Mouse (Mus musculus): ENCODE measurements around the gene Fam222a.

Fam222a gene

DNA sequence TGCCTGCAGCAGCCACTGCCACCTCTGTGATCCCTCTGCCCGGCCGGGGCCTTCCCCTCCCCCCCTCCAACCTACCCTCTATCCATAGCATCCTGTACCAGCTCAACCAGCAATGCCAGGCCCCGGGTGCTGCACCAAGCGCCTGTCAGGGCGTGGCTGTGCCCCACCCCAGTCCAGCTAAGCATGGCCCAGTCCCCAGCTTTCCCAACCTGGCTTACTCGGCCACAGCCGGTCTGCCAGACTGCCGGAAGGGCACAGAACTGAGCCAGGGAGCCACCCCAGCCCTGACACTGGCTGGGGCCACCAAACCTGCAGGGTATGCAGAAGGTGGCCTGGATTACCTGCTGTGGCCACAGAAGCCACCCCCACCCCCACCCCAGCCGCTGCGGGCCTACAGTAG is 43.4 kb downstream of the Fam222a start:
- no peak for DNase-seq (ENCODE audit: low read depth)

DNA sequence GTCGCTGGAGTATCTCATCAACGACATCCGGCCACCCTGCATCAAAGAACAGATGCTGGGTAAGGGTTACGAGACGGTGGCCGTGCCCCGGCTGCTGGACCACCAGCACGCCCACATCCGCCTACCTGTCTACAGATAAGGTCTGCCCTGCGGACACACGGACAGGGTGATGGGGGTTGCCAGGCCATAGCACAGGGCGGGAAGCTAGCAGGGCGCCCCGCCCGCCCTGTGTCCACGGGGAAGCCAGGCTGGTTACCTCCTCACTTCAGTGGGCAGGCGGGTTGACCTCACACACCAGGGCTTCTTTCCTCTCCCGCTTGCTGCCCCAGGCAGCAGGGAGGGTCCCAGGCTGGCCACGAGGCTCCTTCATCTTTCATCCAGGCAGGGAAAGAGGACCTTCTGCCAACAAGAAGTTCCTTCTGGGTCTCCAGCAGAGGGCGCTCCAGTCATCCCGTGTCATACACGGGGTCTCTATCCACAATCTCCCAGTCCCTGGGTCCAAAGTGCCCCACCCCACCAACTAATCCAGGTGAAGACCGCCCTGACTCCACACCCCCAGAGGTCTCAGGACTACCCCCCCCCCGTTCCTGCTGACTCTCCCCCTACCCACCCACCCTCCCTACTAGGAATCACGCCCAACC is 44.3 kb downstream of the Fam222a start:
- peak; percentile 45 for DNase-seq (ENCODE audit: low read depth)

DNA sequence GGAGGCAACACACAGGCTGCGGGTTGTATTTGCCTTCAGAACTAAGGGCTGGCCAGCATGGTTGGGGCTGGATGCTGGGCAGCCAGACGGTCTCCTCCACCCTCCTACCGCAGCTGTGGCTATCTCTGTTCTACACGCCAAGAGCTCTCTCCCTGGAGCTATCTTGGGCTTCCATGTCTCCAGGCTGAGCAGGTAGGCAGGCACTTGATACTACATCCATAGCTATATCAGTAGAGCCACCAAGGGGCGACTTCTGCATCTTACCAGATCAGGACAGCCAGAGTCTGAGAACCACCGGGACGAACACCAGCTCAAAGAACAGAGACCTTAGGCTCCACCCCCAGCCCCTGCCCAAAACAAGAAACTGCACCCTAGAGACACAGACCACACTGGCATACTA is 47.0 kb downstream of the Fam222a start:
- DNase-seq (ENCODE audit: low read depth) = no peak

DNA sequence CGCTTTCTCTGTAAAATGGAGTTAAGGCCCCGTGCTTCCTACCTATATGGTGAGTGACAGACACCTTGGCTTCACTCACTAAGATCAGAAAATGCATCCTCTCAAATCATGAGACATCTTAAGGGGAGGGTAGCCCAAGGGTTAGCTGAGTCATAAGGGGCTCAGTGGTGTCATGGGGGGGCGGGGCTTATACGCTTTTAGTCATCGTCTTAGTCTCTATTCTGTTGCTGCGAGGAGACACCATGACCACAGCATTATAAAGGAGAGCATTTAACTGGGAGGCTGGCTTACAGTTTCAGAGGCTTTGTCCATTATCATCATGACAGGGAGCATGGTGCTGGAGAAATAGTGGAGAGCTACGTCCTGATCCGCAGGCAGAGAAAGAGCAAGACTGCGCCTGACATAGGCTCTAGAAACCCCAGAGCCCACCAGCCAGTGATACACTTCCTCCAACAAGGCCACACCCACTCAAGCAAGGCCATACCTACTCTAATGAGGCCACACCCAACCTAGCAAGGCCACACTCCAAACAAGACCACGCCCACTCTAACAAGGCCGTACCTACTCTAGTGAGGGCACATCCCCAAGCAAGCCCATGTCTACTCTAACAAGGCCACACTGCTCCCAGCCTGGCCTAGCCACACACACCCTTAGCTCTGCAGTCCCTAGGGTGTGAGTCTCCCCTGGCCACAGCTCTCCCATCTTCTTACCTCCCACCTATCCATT is 48.7 kb downstream of the Fam222a start:
- peak; percentile 76 for DNase-seq (ENCODE audit: low read depth)

DNA sequence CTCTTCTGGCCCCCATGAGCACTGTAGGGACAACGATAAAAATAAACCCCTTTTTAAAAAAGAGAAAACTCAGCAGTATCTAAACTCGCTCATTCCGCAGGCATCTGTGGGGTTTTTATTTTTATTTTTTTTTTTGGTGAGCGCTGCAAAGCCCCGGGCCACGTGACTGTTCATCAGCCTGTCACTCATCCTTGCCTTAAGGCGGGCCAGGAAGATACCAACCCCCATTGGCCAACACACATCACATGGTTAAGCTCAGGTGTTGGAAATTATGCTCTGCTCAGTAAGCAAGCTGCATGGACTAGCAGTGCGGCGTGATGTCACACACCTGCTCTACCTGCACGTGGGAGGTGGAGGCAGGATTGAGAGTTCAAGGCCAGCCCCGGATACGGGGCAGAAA is 50.0 kb downstream of the Fam222a start:
- peak; percentile 35 for DNase-seq (ENCODE audit: low read depth)

DNA sequence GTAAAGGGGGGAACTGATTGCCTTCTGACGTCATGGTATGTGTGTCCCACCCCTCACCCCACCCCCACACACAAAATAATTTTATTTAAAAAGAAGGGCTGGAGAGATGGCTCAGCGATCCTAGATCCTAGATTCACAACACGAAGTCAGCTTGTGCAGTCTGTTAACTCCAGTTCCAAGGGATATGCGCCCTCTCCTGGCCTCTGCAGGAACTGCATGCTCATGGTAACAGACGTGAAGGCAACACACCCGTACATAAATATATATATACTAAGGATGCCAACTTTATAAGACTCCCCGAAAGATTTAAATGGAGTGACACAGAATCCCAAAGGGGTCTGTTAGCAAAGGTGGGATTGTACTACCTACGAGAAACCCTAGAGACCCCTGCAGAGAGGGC is 51.0 kb downstream of the Fam222a start:
- peak; percentile 82 for DNase-seq (ENCODE audit: low read depth)

DNA sequence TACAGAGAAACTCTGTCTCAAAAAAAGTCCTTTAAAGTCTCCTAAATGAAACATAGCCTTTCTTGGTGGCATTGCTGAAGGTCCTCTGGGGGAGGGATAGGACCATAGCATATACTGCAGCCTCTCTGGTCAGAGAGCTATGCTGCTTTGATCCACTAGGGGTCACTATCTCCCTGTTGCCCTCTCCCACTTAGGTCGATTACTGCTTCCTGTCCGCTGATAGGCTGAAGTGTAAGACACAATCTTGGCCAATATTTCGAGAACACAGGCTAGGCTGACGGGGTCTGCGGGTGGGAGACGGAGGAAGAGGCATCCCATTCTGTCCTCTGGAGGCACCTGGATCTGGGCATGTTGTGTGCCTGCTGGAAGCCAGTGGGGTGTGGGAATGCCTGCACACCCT is 52.5 kb downstream of the Fam222a start:
- peak; percentile 81 for DNase-seq (ENCODE audit: low read depth)

DNA sequence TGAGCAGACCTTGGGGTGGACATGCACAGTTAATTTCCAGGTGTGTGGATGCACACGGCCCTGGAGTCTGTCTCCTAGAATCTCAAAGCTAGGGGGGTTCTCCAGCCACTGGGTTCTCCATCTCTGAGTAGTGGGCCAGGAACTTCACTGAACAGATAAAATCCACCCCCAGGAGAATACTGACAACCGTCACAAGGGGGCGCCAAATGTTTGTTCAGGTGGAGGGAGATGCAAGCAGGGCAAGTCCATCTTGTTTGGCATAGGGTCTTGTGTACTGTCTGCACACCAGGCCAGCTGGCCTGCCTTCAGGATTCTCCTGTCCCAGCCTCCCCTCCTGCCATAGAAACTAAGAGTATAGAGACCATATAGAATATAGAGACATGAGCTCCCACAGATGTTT is 57.8 kb downstream of the Fam222a start:
- DNase-seq (ENCODE audit: low read depth) = peak; percentile 71

DNA sequence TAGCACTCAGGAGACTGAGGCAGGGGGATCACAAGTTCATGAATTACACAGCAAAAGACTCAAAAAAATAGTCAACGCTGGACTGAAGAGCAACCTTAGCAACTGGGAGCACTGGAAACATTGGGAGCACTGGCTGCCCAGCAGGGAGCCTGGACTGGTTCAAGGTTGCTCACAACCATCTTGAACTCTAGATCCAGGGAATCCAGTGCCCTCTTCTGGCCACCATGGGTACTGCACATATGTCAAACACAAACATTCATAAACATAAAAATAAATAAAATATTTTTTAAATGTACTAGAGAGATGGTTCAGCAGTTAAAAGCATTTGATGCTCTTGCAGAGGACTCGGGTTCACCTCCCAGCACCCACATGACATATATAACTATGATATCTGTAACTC is 63.5 kb downstream of the Fam222a start:
- DNase-seq (ENCODE audit: low read depth) = peak; percentile 59

DNA sequence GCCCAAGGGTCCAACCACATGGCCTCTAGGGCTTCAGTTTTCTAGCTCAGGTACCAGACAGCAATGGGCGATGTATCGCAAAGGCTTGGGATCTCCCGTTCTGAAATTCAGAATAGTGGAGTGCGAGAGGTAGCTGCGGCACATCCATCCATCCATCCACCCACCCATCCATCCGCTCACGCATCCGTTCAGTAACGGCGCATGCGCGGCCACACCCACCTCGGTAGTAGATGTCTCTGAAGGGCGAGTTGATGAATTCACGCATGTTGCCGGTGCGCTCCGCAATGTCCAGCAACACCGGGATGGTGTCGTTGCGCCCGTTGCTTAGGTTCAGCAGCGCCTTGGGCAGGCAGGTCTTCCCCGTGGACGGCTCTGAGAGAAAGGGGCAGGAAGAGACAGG is 68.3 kb downstream of the Fam222a start:
- DNase-seq (ENCODE audit: low read depth) = no peak

DNA sequence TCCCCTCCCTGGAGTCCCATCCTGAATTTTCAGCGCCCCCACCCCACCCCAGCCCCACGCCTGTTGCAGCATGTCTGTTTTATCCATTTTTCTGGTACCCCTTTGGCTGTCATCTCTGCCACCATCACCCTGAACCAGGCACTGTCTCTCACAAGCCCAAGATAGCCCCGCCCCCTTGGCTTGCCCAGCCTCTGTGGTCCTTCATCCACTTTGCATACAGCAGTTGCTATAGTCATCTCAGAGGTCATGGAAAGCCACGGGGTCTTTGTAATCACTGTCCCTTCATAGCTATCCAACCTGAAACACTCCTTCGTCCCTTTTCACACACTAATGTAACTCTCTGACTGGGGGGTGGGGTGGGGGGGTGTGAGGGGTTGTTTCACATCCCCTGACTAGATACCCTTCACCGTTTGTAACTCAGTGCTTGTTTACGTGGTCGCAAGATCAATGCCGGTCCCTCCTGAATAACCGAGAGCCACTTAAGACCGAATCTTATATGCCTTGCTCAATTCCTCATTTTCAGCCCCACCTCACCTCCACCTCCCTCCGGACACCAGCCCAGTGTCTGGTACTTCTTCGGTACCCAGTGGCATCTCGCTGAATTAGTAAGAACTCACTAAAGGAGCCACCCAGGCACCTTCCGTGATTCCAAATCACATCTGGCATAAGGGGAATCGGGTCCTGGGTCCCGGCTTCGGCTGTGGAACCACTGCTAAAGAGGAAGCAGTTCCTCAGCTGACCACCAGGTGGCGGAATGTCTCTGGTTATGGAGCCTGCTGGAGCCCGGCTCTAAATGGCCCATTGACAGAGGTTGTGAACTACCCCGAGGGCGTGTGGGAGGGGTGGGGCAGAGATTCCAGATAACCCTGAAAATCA is 71.2 kb downstream of the Fam222a start:
- DNase-seq (ENCODE audit: low read depth) = peak; percentile 85

DNA sequence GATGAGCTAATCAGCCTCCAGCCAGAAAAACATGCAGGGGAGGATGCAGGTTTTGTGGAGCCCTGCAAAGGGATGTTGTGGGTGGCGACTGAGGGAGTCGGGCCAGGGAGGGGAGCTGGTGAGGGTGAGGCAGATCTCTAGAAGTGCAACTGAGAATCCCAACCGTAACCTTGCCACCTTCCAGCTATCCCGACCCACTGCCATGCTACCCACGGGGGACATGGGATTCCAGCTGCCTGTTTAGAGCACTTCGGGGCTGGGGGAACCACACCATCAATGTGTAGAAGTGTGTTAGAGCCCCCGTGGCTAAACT is 71.8 kb downstream of the Fam222a start:
- DNase-seq (ENCODE audit: low read depth) = no peak

DNA sequence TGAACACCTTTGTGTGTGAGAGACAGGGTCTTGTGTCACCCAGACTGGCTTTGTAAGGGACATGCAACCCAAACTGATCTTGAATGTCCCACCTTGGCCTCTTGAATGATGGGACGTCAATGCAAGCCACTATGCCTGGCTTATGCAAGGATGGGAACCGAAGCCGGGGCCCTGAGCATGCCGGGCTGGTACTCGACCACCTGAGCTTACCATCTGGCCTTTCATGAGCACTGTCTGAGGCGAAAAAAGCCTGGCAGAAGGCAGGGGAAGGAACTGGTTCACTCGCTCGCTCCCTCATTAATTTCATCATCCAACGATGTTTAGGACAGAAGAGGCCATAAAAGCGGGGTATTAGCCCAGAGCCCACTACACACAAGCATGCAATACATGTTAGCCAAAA is 73.0 kb downstream of the Fam222a start:
- DNase-seq (ENCODE audit: low read depth) = no peak

DNA sequence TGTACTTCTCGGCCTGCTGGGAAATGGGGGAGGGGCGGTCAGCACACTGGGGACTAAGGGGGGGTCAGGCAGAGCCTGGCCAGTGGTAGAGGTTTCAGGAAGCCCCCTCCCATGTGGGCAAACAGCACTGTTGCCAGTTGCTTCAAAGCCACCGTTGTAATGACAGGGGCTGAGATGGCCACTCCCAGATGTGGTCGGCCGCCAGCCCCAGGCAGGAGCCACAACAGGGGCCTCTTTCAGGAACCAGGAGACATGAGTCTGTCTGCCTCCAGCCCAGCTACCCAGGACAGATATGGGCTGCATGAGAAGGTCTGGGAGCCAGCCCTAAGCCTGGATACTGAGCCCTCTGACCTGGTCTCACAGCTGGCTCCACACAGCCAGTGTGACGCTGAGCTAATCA is 77.1 kb downstream of the Fam222a start:
- DNase-seq (ENCODE audit: low read depth) = peak; percentile 37

DNA sequence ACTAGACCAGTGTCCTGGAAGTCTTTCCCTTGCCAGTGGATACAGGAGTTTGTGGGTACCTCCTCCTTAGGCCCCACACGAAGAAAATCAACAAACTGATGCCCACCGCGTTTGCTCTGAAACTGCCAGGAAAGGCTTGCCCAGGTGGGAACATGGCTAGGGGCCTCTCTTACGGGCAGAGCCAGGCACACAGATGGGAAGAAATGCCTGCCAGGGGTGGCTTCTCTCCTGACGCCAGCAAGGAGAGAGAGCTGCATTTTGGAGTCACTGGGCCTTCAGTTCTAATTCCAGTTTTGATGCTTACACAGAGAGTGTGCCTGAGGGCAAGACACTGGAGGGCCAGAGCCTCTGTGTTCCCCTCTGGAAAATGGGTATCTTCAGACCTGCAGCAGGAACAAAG is 78.1 kb downstream of the Fam222a start:
- DNase-seq (ENCODE audit: low read depth) = no peak

DNA sequence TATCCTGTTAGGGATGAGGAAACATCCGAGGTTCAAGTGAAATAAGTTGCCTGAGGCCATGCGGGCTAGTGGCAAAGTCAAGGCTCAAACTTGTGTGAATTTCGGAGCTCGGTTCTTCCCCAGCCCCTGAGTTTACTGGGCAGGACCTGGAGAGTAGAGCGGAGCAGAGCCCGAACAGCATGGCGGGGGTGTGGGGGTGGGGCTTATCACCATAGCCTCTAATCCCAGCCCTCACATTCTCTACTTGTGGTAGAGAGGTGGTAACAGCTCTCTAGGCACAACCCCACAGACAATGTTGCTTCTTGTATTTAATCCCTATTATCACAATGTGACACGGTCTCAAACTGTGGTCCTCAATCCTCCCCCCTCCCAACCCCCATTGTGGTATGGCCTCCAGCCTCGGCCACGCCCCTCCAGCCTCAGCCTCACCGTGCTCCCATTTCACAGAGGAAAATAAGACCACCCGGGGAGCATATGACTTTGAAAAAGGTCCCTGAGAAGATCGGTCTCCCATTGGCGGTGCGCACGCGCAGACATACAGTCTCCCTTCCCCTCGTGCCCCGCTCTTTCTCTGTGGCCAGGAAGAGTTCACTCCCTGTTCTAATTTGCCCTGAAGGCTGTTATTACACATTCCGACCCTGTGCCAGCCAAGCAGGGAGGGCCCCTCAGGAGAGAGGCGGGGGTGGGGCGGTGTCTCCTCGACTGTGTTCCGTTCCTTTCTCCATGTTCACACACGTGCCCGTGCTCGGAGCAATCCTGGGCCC is 79.6 kb downstream of the Fam222a start:
- no peak for DNase-seq (ENCODE audit: low read depth)

DNA sequence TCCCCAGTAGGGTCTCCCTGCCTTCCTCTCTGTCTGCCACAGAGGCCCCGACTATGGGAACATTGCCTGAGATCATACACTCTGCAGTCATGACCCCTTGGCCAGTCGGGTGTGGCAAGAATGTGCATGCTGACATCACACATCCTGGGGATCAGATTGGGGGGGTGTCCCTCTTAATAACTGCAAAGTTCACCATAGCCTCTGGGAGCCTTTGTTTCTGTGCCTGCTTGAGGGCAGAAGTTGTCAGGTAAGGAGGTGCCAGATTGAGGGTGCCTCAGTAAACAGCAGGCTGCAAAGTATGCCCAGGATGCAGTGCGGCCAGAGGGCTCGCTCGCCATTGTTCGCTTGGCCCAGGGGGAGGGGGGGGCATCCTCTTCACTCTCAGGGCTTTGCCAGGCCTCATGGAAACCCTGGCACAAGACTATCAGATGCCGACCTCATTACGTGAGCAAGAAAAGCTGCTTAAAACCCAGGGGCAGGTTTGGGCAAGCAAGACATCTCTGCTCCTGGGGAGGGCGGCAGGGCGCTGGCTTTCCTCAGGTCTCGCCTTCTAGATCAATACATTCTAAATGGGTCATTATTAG is 81.0 kb downstream of the Fam222a start:
- no peak for DNase-seq (ENCODE audit: low read depth)

DNA sequence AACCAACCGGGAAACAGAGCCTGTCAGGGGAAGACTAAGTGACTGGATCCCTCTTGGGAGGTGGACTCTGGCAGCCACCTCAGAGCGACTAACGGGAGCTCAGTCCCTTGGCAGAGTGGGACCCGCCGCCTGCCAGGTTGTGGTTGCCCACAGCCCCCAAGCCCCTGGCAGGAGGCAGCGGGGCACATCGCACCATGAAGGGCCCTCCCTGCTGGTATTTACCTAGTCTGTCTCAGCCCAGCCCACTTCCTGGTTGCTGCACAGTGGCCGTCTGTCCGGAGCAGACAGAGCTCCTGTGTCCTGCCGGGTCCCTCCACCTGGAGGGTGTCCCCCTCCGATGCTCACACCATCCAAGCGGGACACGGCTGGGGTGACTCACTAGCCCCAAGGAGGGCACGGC is 83.2 kb downstream of the Fam222a start:
- DNase-seq (ENCODE audit: low read depth) = peak; percentile 35

DNA sequence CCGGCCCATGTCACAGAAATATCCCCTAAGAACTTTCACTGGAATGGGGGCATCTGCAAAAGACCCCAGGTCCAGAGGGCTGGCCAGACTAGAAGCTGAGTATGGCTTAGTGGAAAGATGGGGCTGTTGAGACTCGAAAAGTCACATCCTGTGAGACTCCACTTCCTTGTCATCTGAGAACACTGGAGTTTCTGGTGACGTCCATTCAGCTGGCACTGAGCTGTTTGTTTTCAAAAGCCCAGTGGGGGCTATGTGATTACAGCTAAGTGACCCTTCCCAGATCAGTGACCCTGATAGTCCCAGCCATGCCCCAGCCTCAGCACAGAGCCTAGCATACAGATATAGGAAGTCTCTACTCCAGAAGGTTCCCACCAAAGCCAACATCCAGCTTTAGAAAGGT is 83.6 kb downstream of the Fam222a start:
- peak; percentile 53 for DNase-seq (ENCODE audit: low read depth)

DNA sequence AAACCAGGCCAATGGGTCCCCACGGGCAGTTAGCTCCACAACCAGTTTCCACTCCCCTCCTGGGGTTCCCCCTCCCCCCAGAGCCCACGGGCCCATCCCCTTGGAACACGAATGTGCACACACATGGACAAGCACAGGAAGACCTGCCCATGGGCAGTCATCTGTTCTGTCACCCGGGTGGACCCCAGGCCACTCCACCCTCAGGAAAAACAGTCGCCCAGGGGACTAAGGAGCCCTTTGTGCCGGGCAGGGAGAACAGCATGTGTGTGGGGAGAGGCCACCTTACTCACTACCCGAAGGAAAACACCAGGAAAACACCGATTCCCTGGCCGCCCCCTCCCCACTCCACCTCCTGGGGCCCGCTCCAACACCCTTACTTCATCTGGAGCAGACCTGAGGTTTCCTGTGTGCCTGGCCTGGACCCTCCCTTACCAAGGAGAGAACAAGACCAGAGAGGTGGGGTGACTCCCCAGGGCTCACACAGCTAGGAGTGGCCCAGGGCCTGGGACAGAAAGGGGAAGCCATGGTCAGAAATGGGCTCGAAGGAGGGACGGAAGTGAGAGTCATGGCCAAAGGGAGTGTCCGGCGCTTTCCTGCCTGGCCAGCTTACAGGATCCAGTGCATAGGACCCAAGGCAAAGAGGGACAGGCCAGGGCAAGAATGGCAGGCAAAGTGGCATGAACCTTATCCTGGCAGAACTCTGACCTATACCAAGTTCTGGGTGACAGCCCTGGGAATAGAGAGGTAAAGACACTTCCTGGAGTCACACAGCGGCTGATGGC is 86.0 kb downstream of the Fam222a start:
- DNase-seq (ENCODE audit: low read depth) = no peak

DNA sequence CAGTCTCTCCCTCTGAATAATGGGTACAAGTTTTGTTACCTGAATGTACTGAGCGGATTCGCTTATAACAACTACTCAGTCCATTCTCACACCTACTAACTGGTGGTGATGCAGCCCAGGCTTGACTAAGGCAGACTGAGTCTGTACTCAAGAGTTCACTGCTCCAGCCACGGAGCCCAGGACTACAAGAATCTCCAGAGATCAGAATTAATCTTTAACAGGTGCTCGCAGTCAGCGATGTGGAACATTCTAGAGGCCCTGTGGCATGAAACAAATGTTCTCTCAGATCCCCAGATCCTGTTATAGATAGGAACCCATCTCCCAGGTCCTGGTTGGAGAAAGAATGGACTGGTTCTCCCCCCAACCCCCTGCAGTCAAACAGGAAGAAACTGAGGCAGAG is 87.9 kb downstream of the Fam222a start:
- DNase-seq (ENCODE audit: low read depth) = no peak

Data from 416B (cell line).